Mouse (Mus musculus): ENCODE results near the gene Ndufa7.

- TF ChIP-seq CTCF (IDR thresholded peaks at IDR 0.05; ENCODE audit: extremely low read depth, insufficient read depth, low read length) (no peak), POLR2A (IDR thresholded peaks at IDR 0.05; ENCODE audit: extremely low read depth, insufficient read depth, low read length) (no peak)
Observed at GRCm38 (mm10) chr17:33786375-33786774, 38.0 kb upstream of the Ndufa7 start.

All from cortical plate, adult 2 months (tissue).